Mouse (Mus musculus) spleen, adult 12 weeks (tissue): ENCODE results near the gene Nfia.

Experiments
- DNase-seq: peaks from one replicate; pipeline ENCODE4 v3.0.0; 2022; ENCODE audit warnings: low spot score

Nfia gene

GRCm38 (mm10) chr4:97766100-97766499 is 6.4 kb upstream of the Nfia start:
- no peak for DNase-seq

- DNase-seq, result no peak
Measured at GRCm38 (mm10) chr4:97767025-97767424, 5.5 kb upstream of the Nfia start.

- DNase-seq, result no peak
Measured at GRCm38 (mm10) chr4:97767516-97767915, 5.0 kb upstream of the Nfia start.

GRCm38 (mm10) chr4:97769861-97770260 is 2.7 kb upstream of the Nfia start:
- no peak for DNase-seq

- DNase-seq, result no peak
Measured at GRCm38 (mm10) chr4:97771426-97771825, 1.1 kb upstream of the Nfia start.

- peak; percentile 88 for DNase-seq
Measured at GRCm38 (mm10) chr4:97772084-97772484, 450 bp upstream of the Nfia start.

GRCm38 (mm10) chr4:97773110-97773593 is 618 bp downstream of the Nfia start:
- DNase-seq, result peak; percentile 77

- DNase-seq, result no peak
Measured at GRCm38 (mm10) chr4:97773791-97774190, 1.3 kb downstream of the Nfia start.

GRCm38 (mm10) chr4:97774446-97774950 is 2.0 kb downstream of the Nfia start:
- DNase-seq, result no peak

- no peak for DNase-seq
Measured at GRCm38 (mm10) chr4:97775059-97775458, 2.5 kb downstream of the Nfia start.

GRCm38 (mm10) chr4:97775494-97776265 is 3.1 kb downstream of the Nfia start:
- DNase-seq, result no peak

GRCm38 (mm10) chr4:97776388-97777080 is 4.0 kb downstream of the Nfia start:
- DNase-seq, result no peak

- peak; percentile 17 for DNase-seq
Measured at GRCm38 (mm10) chr4:97777081-97777705, 4.7 kb downstream of the Nfia start.

GRCm38 (mm10) chr4:97777706-97778176 is 5.2 kb downstream of the Nfia start, which contains the start of gene E130114P18Rik:
Gene E130114P18Rik (minus strand): TSS chr4:97778078.
- peak; percentile 28 for DNase-seq

- peak; percentile 39 for DNase-seq
Measured at GRCm38 (mm10) chr4:97778211-97779002, 5.9 kb downstream of the Nfia start.

GRCm38 (mm10) chr4:97779003-97779930 is 6.7 kb downstream of the Nfia start:
- DNase-seq, result no peak

- DNase-seq, result no peak
Measured at GRCm38 (mm10) chr4:97780024-97780423, 7.5 kb downstream of the Nfia start.

GRCm38 (mm10) chr4:97780666-97781435 is 8.3 kb downstream of the Nfia start:
- no peak for DNase-seq

- no peak for DNase-seq
Measured at GRCm38 (mm10) chr4:97782069-97782468, 9.5 kb downstream of the Nfia start.

- DNase-seq, result no peak
Measured at GRCm38 (mm10) chr4:97782497-97782896, 10.0 kb downstream of the Nfia start.
